Mouse (Mus musculus) kidney, embryonic 15.5 days (tissue): ENCODE measurements around the gene Ecm1. TPM values are rescaled to one million over a fixed set of nuclear protein-coding genes. Genes with fewer than 3 reads are reported as not detected.

Experiments
- ATAC-seq: fragments of 200-750 bp; cut with Nextera tagmentation; replicated peaks from 2 replicates; pipeline ENCODE4 v1.8.0; 2017; ENCODE audit warnings: moderate TSS enrichment; ENCODE audit not compliant: low FRiP score
- H3K27ac ChIP-seq: fragments of 300-500 bp; sonication (generic); 2 replicates; pipeline ENCODE4 v1.5.1; 2015; ENCODE audit warnings: mild to moderate bottlenecking, inconsistent platforms
- H3K27me3 ChIP-seq: fragments of 300-500 bp; sonication (generic); 2 replicates; pipeline ENCODE4 v1.6.1; 2015; ENCODE audit warnings: inconsistent platforms
- H3K36me3 ChIP-seq: fragments of 300-500 bp; sonication (generic); 2 replicates; pipeline ENCODE4 v1.6.1; 2015; ENCODE audit warnings: inconsistent platforms
- H3K4me1 ChIP-seq: fragments of 300-500 bp; sonication (generic); 2 replicates; pipeline ENCODE4 v1.6.1; 2015; ENCODE audit warnings: inconsistent platforms
- H3K4me2 ChIP-seq: fragments of 300-500 bp; sonication (generic); 2 replicates; pipeline ENCODE4 v1.6.1; 2015; ENCODE audit warnings: moderate library complexity, mild to moderate bottlenecking, inconsistent platforms
- H3K4me3 ChIP-seq: fragments of 300-500 bp; sonication (generic); replicated peaks from 2 replicates; pipeline ENCODE4 v1.5.1; 2015; ENCODE audit warnings: mild to moderate bottlenecking, inconsistent platforms
- H3K9ac ChIP-seq: fragments of 300-500 bp; sonication (generic); 2 replicates; pipeline ENCODE4 v1.6.1; 2015; ENCODE audit warnings: mild to moderate bottlenecking, inconsistent platforms
- H3K9me3 ChIP-seq: fragments of 300-500 bp; sonication (generic); replicated peaks from 2 replicates; pipeline ENCODE4 v1.6.1; 2016; ENCODE audit warnings: inconsistent platforms
- WGBS: fragments of 180-500 bp; shearing (Covaris S2); methylation state at CpG from one replicate; pipeline ENCODE4 v1.1.7; 2015; ENCODE audit warnings: mixed read lengths; 5-methylcytosine and 5-hydroxymethylcytosine counted together
- polyA plus RNA-seq: library from polyadenylated mRNA; unstranded; fragments of >200 nt; fragmentation: Nextera tagmentation; extraction: Ambion mirVana; gene quantifications from 2 replicates; pipeline ENCODE4 v1.2.1, GENCODE M21; 2015

Ecm1 gene
- polyA plus RNA-seq = 177 and 231 TPM in 2 replicates

- Histone ChIP-seq H3K36me3 (peaks cover 72% of the 10 kb centered on the region), H3K9me3 (no peaks in the 10 kb centered on the region), H3K4me2 (peak within 1 kb of the TSS; percentile 50), H3K27me3 (no peaks in the 10 kb centered on the region), H3K4me3 (peak within 1 kb of the TSS; percentile 21), H3K9ac (peak within 1 kb of the TSS; percentile 17), H3K27ac (peak within 1 kb of the TSS; percentile 89), H3K4me1 (peaks cover 83% of the 10 kb centered on the region)
- ATAC-seq = peak; percentile 44
- WGBS = 53% methylated on average over 7 of the region's 7 CpGs
These were observed at the start of gene Ecm1 for GRCm38 (mm10) chr3:95739353-95740104. Gene Ecm1, minus strand, starts transcription at chr3:95739569.

DNA sequence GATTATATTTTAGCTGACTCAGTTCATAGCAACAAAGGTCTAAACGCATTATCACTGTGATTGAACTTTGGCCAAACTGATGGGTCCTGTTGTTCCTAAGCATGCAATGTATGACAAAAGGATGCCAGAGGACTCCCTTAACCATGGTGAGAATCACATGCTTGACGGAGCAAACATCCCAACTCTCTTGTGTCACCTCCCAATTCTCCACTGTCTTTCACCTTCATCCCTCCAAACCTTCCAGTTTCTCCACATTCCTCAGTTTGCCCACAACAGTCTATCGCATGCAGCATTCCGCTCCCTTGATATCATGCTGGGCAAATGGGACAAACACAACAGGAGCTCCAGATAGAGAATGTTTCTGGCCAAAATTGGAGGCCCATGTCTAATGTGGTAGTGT lies 46.1 kb upstream of the Ecm1 start:
- Histone ChIP-seq H3K27me3 (no peaks in the 10 kb centered on the region), H3K27ac (no peak overlapping the region), H3K9me3 (no peaks in the 10 kb centered on the region), H3K9ac (no peak overlapping the region), H3K36me3 (peaks cover 81% of the 10 kb centered on the region), H3K4me1 (no peaks in the 10 kb centered on the region), H3K4me2 (no peak overlapping the region), H3K4me3 (no peak overlapping the region)
- WGBS = 91% methylated on average over 4 of the region's 4 CpGs
- no peak for ATAC-seq

DNA sequence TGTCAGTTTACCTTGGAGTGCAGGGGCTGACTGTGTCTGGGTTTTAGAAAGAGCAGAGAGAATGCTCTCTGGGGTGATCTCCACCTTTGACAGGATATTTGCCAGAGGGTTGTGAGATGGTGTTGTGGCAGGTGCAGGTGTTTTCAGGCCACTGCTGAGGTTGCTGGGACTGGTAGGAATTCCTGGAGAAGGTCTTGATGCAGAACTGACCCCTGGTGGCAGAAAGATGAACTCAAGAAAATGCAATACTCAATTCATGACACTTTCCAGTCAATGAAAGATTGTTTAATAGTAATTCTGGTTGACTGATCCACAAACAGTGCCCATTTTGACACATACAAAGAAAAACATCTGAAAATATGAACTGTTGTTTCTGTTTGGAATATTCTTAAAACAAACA lies 32.6 kb upstream of the Ecm1 start:
- H3K36me3 ChIP-seq = peaks cover 87% of the 10 kb centered on the region

DNA sequence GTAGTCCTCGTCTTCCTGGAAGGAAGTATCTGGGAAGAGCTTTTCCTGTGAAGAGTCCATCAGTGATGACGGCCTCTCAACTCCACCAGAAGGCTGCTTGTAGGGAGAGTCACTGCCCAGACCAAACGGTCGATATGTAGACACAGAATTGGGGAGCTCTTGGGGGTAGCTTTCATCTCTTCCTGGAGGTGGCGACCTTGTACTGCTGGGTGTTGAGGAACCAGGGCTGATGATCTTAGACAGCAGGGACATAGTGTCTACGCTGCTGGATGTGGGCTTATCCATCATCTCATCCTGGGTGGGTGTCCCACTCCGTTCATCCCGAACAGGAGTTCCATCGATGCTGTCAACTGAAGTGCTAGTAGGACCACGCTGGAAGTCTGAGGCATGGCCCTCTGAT lies 26.2 kb upstream of the Ecm1 start:
- WGBS = 92% methylated on average over 10 of the region's 10 CpGs
- H3K4me2 ChIP-seq = no peak overlapping the region
- H3K27me3 ChIP-seq = no peaks in the 10 kb centered on the region
- H3K9me3 ChIP-seq = no peaks in the 10 kb centered on the region
- H3K27ac ChIP-seq = no peak overlapping the region
- H3K9ac ChIP-seq = no peak overlapping the region
- no peak overlapping the region for H3K4me3 ChIP-seq
- H3K4me1 ChIP-seq = no peaks in the 10 kb centered on the region
- ATAC-seq = no peak
- H3K36me3 ChIP-seq = peaks cover 73% of the 10 kb centered on the region

More for the DNA sequence above, 32.6 kb upstream of the Ecm1 start:
- H3K9ac ChIP-seq = no peak overlapping the region
- no peak overlapping the region for H3K27ac ChIP-seq
- no peak overlapping the region for H3K4me2 ChIP-seq
- H3K9me3 ChIP-seq = no peaks in the 10 kb centered on the region
- no peak overlapping the region for H3K4me3 ChIP-seq
- H3K4me1 ChIP-seq = no peaks in the 10 kb centered on the region
- no peaks in the 10 kb centered on the region for H3K27me3 ChIP-seq
- no peak for ATAC-seq

DNA sequence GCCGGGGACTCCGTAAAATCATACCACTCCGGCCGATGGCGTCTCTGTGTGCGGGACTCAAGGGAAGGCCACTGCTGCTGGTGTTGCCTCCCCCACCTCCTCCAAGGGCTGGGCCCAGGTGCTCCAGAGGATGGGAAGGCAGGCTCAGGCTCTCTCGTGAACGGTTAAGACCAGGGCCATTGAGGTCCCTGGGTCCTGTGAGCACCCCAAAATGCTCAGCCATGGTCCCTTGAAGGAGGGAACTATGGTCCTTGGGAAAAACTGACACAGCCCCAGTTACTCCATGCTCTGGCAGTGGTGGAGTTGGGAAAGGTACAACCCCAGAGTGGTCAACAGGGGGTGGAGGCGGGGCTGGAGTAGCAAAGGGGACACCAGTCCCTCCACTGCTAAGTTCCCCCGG lies 24.4 kb upstream of the Ecm1 start:
- 88% methylated on average over 10 of the region's 10 CpGs for WGBS
- no peaks in the 10 kb centered on the region for H3K27me3 ChIP-seq
- no peak overlapping the region for H3K9ac ChIP-seq
- no peaks in the 10 kb centered on the region for H3K4me1 ChIP-seq
- no peaks in the 10 kb centered on the region for H3K9me3 ChIP-seq
- ATAC-seq = no peak
- H3K4me2 ChIP-seq = no peak overlapping the region
- H3K36me3 ChIP-seq = peaks cover 59% of the 10 kb centered on the region
- H3K4me3 ChIP-seq = no peak overlapping the region
- no peak overlapping the region for H3K27ac ChIP-seq

- Histone ChIP-seq H3K9me3 (no peaks in the 10 kb centered on the region), H3K4me3 (no peak overlapping the region), H3K4me1 (no peaks in the 10 kb centered on the region), H3K27ac (no peak overlapping the region), H3K36me3 (peaks cover 50% of the 10 kb centered on the region), H3K4me2 (no peak overlapping the region), H3K27me3 (no peaks in the 10 kb centered on the region), H3K9ac (no peak overlapping the region)
- WGBS = 60% methylated on average over 6 of the region's 6 CpGs
- ATAC-seq = no peak
These were observed 23.6 kb upstream of the Ecm1 start for GRCm38 (mm10) chr3:95762961-95763360.

- no peak overlapping the region for H3K27ac ChIP-seq
- no peaks in the 10 kb centered on the region for H3K4me1 ChIP-seq
- H3K9me3 ChIP-seq = no peaks in the 10 kb centered on the region
- 85% methylated on average over 4 of the region's 4 CpGs for WGBS
- H3K36me3 ChIP-seq = peaks cover 38% of the 10 kb centered on the region
- H3K4me2 ChIP-seq = no peak overlapping the region
- H3K4me3 ChIP-seq = no peak overlapping the region
- ATAC-seq = no peak
- H3K9ac ChIP-seq = no peak overlapping the region
- H3K27me3 ChIP-seq = no peaks in the 10 kb centered on the region
These were observed 22.4 kb upstream of the Ecm1 start for GRCm38 (mm10) chr3:95761771-95762170.

DNA sequence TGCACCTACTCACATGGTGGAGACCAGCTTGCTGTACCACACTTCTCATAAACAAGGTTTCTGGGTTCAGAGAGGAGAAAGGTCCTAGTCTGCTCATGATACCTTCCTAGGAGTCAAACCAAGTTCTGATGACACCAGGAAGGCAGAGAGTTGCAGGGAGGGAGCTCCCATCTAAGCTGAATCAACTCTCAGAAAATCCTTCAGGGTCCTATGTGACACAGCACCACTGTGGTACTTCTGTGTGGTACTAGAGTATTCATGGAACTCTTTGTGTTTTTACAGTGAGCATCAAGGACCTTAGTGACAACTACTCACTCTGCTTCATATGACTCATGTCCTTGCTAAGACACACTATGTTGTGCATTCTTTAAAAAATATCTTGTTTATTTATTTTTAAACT lies 21.3 kb upstream of the Ecm1 start:
- no peak overlapping the region for H3K27ac ChIP-seq
- no peak for ATAC-seq
- no peak overlapping the region for H3K4me3 ChIP-seq
- H3K4me1 ChIP-seq = no peaks in the 10 kb centered on the region
- no peaks in the 10 kb centered on the region for H3K27me3 ChIP-seq
- H3K36me3 ChIP-seq = peaks cover 27% of the 10 kb centered on the region
- no peak overlapping the region for H3K9ac ChIP-seq
- H3K9me3 ChIP-seq = no peaks in the 10 kb centered on the region
- no peak overlapping the region for H3K4me2 ChIP-seq

DNA sequence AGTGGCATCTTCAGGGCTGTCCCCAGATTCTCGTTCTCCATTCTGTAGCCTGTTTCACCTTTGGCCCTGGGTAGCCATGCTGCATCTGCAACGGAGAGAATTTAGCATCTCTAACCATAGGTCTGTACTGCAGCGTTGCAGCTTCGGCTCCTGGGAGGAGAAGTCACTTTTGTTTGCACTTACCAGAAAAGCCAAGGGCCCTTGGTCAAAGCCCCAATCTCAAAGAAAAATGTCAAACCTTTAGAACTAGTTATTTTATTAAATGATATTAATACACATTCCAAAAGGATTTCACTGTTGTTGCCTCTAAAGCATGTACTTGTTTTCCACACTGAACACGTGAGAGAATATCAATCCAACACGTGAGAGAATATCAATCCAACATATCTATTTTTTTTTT lies 20.7 kb upstream of the Ecm1 start, which contains the start of gene Tars2:
Gene Tars2 (minus strand): TSS at position 101 of the 400 bp plus-strand sequence.
- Histone ChIP-seq H3K36me3 (peaks cover 22% of the 10 kb centered on the region), H3K4me3 (no peak within 1 kb of the TSS), H3K4me2 (no peak within 1 kb of the TSS), H3K27me3 (no peaks in the 10 kb centered on the region), H3K9ac (no peak within 1 kb of the TSS), H3K4me1 (peaks cover 4% of the 10 kb centered on the region; the same call in 1 of the 2 replicates), H3K9me3 (no peaks in the 10 kb centered on the region), H3K27ac (no peak within 1 kb of the TSS)
- ATAC-seq = no peak
- WGBS = 88% methylated on average over 6 of the region's 6 CpGs

- H3K36me3 ChIP-seq = peaks cover 7% of the 10 kb centered on the region
- no peak overlapping the region for H3K9ac ChIP-seq
- no peak overlapping the region for H3K27ac ChIP-seq
- H3K4me2 ChIP-seq = no peak overlapping the region
- no peak overlapping the region for H3K4me3 ChIP-seq
- H3K9me3 ChIP-seq = no peaks in the 10 kb centered on the region
- 52% methylated on average over 9 of the region's 9 CpGs for WGBS
- peaks cover 10% of the 10 kb centered on the region for H3K4me1 ChIP-seq
- no peak for ATAC-seq
- H3K27me3 ChIP-seq = no peaks in the 10 kb centered on the region
These were observed 19.3 kb upstream of the Ecm1 start for GRCm38 (mm10) chr3:95758467-95759218.

DNA sequence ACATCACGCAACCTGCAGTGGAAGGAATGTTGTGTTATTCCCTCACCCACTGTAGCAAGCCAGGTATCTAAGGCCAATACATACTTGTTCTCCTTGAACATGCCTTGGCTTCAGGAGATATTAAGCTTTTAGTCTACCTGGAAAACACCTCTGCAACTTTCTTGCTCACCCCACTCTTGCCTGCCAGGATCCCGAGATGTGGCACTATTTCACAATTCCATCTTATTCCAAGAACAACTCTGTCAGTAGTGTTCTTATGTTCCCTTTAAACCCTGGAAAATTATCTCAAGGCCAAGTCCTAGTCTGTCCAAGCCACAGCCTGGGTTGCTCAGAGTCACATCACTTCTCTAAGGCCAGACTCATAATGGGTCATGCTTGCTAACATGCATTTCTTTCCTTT lies 17.4 kb upstream of the Ecm1 start:
- H3K9ac ChIP-seq = no peak overlapping the region
- peaks cover 14% of the 10 kb centered on the region for H3K36me3 ChIP-seq
- H3K9me3 ChIP-seq = no peaks in the 10 kb centered on the region
- no peak overlapping the region for H3K4me3 ChIP-seq
- no peak overlapping the region for H3K4me2 ChIP-seq
- H3K27ac ChIP-seq = no peak overlapping the region
- no peaks in the 10 kb centered on the region for H3K27me3 ChIP-seq
- 82% methylated on average over 2 of the region's 2 CpGs for WGBS
- peaks cover 14% of the 10 kb centered on the region for H3K4me1 ChIP-seq
- ATAC-seq = no peak

GRCm38 (mm10) chr3:95754345-95755206 lies 15.2 kb upstream of the Ecm1 start:
- WGBS = under 1% methylated on average over 30 of the region's 30 CpGs

More at GRCm38 (mm10) chr3:95754345-95755206, 15.2 kb upstream of the Ecm1 start:
- H3K9me3 ChIP-seq = no peaks in the 10 kb centered on the region
- peak overlapping the region; percentile 77 for H3K4me2 ChIP-seq
- no peaks in the 10 kb centered on the region for H3K27me3 ChIP-seq
- H3K36me3 ChIP-seq = peaks cover 34% of the 10 kb centered on the region
- peak overlapping the region; percentile 81 for H3K27ac ChIP-seq
- peaks cover 14% of the 10 kb centered on the region for H3K4me1 ChIP-seq
- H3K9ac ChIP-seq = peak overlapping the region; percentile 85
- peak; percentile 98 for ATAC-seq
- peak overlapping the region; percentile 75 for H3K4me3 ChIP-seq
